ENCODE assay signal across 25 mouse cellular contexts in genomic region chr17:84415936-84416335, GRCm38 (mm10).
"Had no signal": no experiment of that assay in that cellular context is flagged by ENCODE, and none has a peak within 500 bp of the region (broad histone marks: within the 10 kb centered on the region; RNA-seq: fewer than 3 reads in every experiment).

No protein-coding gene starts in this region.

- H3K4me1 ChIP-seq: midbrain, embryonic 12.5 days; neural tube, embryonic 12.5 days; neural tube, embryonic 15.5 days; stomach, embryonic 15.5 days had no signal

- ATAC-seq: liver, postnatal 0 days; lung, postnatal 0 days; midbrain, embryonic 15.5 days had no signal

- H3K9me3 ChIP-seq: limb, embryonic 15.5 days; midbrain, embryonic 12.5 days; midbrain, embryonic 15.5 days; neural tube, embryonic 12.5 days; neural tube, embryonic 15.5 days; stomach, embryonic 15.5 days had no signal

- DNase-seq: kidney, postnatal 25 days; layer of hippocampus, adult 9-11 months; left cerebral cortex, postnatal 4 days; liver, postnatal 0 days; lung, embryonic 14.5 days; right cerebral cortex, adult 18-20 months; right cerebral cortex, postnatal 14 days; right cerebral cortex, postnatal 4 days; spleen, adult 18-20 months; thymus, adult 2 months; thymus, postnatal 14 days; thymus, postnatal 4 days had no signal

- H3K4me2 ChIP-seq: limb, embryonic 12.5 days; limb, embryonic 15.5 days; liver, embryonic 11.5 days; lung, embryonic 14.5 days; midbrain, embryonic 12.5 days; midbrain, embryonic 15.5 days; neural tube, embryonic 12.5 days; neural tube, embryonic 15.5 days; stomach, embryonic 15.5 days had no signal

- H3K27ac ChIP-seq: kidney, postnatal 0 days; layer of hippocampus, adult 2 months; limb, embryonic 12.5 days; limb, embryonic 15.5 days; liver, embryonic 14.5 days; macrophage; midbrain, embryonic 12.5 days; midbrain, embryonic 15.5 days; neural tube, embryonic 12.5 days; neural tube, embryonic 15.5 days; stomach, embryonic 15.5 days had no signal

- H3K4me3 ChIP-seq: layer of hippocampus, adult 2 months; limb, embryonic 12.5 days; limb, embryonic 15.5 days; midbrain, embryonic 12.5 days; midbrain, embryonic 15.5 days; neural tube, embryonic 12.5 days; neural tube, embryonic 15.5 days; stomach, embryonic 15.5 days had no signal

- H3K9ac ChIP-seq: limb, embryonic 12.5 days; limb, embryonic 15.5 days; liver, embryonic 14.5 days; liver, postnatal 0 days; lung, embryonic 14.5 days; midbrain, embryonic 12.5 days; midbrain, embryonic 15.5 days; neural tube, embryonic 12.5 days; neural tube, embryonic 15.5 days; stomach, embryonic 15.5 days had no signal

- H3K27me3 ChIP-seq: limb, embryonic 12.5 days; limb, embryonic 15.5 days; midbrain, embryonic 12.5 days; midbrain, embryonic 15.5 days; neural tube, embryonic 12.5 days; neural tube, embryonic 15.5 days; stomach, embryonic 15.5 days had no signal

- H3K36me3 ChIP-seq: midbrain, embryonic 15.5 days had no signal
